Mouse (Mus musculus): Measurements from ENCODE around the gene Ccdc148.

The Ccdc148 gene

DNA sequence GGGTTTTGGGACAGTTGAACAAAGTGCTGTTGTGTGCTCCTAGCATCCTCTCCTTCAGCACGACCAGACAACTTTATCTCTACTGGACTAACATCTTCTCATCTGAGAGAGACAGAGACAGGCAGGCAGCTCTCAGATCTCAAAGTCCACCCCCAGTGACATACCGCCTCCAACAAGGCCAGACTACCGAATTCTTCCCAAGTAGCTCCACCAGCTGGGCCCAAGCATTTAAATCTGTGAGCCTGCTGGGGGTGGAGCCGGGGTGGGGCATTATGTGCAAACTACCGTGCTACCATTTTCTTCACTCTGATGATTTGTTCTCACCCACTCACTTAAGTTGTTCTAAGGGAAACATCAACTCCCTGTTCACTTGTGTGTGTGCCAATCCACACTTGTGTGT, 19.0 kb upstream of the Ccdc148 start:
- DNase-seq (ENCODE audit: low read depth in 1 of 2, low spot score in 2 of 2) = no peak

DNA sequence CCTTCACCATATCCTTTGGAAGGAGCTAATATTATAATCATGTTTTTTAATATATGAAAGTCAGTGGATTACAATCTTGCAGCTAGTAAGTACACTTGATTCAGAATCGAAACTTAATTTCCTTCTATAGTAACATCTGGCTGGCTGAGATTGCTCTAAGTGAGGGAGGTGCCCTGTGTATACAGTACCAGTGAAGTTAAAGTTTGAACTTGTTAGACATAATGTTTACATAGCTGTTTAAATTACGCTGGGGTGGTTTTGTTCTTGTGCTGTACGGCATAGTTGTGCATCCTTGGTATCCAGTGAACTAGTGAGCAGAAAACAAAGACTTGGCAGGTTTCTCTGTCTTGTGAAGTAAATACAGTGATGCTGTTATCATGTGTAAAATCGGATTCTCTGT, 18.5 kb upstream of the Ccdc148 start:
- DNase-seq (ENCODE audit: low read depth in 1 of 2, low spot score in 2 of 2) = no peak

DNA sequence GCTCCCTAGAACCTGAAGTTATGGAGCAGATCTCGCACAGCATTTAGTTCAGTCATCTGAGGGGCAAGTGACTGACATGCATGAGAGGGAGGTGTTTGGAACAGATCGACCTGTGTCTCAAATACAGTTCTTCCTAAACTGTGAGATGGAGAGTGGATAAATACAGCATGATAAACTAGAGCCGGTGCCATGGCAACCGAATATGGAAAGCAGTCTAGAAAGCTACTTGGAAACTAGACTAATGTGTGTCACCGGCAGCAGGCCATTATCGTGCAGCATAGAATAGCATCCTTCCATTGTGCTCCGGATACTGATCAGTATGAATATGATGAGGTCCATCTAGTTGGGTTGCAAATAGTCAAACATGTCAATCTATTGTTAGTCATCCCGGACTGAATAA, 17.7 kb upstream of the Ccdc148 start:
- no peak for DNase-seq (ENCODE audit: low read depth in 1 of 2, low spot score in 2 of 2)

DNA sequence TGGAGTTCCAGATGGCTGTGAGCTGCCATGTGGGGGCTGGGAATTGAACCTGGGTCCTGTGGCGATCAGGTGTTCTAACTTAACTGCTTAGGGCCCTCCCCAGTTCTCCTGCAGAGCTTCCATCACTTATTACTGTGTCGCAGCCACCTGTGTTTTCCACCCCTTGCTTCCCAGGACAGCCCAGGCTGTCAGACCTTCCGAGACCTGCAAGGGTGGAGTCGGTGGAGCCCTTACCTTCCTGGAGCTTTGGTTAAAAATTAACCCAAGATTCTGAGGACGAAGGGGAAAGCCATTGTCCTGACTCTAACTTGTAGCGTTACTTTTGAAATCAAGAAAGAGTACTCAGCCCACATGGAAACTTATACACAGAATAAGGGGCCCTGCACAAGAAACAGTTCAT, 15.4 kb upstream of the Ccdc148 start:
- DNase-seq (ENCODE audit: low read depth in 1 of 2, low spot score in 2 of 2) = no peak

DNA sequence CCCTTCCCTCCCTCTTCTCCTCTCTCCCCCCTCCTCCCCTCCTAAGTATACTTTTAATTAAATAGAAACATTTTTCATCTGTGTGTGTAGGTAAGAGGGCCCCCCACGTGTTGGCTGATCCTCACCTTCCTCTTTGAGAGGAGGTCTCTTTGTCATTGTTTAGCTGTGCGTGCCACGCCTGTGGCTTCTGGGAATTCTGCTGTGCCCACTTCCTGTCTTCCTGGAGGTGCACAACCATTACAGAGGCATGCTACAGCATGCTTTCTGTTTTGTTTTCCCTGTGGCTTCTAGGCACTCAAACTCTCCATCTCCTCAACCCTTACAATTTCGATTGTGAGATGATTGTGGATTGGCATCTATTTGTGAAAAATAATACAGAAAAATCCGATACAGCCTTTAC, 11.1 kb upstream of the Ccdc148 start:
- DNase-seq (ENCODE audit: low read depth in 1 of 2, low spot score in 2 of 2) = no peak

DNA sequence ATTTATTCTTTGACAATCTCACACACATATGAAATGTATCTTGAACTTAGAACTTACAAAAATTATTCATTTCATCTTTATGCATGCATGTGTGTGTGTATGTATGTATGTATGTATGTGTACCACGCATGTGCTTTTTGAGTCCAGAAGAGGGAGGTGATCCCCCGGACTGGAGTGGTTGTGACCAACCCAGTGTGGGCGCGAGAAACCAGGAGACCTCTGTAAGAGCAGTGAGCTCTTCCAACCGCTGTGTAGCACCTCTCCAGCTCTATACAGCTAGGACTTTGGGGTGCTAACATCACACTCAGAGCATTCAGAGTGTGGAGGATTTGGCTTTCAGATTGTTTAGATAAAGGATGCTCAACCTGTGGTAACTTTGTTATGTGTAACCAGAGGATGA, 10.1 kb upstream of the Ccdc148 start:
- no peak for DNase-seq (ENCODE audit: low read depth in 1 of 2, low spot score in 2 of 2)

DNA sequence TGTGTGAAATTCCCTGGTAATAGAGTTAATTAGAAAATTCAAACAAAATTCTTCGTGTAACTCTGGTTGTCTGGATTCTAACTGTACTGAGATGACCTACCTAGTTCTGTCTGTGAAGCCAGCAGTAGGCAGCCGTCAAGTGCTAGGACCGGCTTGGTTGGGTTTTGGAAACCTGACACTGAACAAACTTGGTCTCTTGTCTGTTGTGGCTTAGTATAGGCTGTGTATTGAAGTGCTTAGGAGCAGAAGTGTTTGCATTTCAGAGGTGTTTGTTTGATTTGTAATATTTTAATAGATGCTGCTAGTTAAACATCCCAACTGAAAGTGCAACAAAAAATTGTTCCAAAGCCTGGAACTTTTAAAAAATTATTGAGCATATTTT, 9.7 kb upstream of the Ccdc148 start:
- no peak for DNase-seq (ENCODE audit: low read depth in 1 of 2, low spot score in 2 of 2)

DNA sequence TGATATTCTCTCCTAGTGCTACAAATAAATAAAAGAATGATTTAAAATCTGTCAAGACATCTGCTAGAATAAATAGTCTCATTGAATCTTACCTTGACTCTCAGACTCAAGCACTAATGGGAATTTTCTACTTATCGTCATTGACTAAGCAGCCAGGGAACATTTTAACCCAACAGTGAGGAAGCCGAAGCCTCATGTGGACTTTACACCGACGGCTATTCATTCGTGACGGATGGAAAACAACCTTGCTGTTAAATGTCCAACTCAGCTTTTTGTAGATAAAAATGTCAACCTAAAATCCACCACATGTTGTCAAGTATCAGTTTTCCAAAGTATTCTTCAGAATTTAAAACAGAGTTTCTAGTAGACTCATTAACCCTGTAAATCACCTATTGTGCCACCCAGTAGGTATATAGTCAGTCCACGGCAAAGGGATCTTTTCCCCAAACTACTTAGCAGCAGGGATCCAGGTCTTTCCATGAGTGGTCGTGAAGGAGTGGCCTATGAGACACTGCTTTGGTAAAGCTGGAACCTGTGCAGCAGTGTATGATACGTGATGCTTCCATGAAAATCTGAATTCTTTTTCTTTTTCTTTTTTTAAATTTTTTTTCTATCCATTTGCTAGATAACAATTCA, 9.2 kb upstream of the Ccdc148 start:
- no peak for DNase-seq (ENCODE audit: low read depth in 1 of 2, low spot score in 2 of 2)

DNA sequence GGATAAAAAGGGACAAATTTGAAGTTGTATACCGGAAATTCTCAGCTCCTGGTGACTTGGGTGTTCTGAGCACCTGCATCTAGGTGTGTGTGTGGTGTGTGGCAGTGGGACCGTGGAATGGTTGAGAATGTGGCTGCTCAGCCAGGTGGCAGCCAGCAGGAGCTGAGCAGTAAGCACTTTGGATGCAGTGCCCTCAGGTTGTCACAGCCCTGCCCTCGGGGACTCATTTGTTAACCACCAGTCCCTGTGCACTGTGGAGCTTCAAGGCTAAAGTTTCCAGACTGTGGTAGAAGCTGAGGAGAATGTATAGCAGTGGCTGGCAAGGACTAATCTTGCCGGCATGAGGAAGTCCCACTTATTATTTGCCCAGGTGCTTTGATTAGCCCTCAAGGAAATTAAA, 7.3 kb upstream of the Ccdc148 start:
- no peak for DNase-seq (ENCODE audit: low read depth in 1 of 2, low spot score in 2 of 2)

DNA sequence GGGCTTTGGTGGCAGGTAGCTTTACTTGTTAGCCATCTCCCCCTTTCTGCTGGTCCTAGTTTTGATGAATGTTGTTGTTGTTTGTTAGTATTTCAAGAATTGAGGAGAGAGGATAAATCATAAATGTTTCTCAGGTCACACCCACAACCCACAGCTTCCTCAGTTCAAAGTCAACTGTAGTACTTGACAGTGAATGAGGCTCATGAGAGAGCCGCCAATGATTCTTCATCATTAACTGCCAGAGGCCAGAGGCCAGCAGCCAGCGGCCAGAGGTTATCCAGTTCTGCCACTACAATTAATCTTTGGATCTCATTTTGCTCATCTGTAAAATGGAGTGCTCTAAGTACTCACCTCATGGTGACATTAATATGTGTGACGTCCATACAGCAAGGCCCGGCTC, 6.5 kb upstream of the Ccdc148 start:
- no peak for DNase-seq (ENCODE audit: low read depth in 1 of 2, low spot score in 2 of 2)

DNA sequence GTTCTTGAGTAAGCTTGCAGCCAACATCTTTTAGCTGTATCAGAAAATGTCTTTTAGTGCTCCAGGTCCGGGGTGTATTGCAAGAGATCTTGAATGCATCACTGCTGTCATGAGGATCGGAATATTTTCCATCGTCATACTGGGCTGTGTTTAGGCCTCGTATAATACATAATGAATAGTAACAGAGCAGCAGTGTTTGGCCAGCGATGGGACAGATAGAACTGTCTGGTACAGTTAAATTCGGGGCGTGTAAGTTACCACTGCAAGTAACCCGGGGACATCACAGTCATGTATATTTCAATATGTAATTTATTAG, 1.8 kb upstream of the Ccdc148 start:
- no peak for DNase-seq (ENCODE audit: low read depth in 1 of 2, low spot score in 2 of 2)

DNA sequence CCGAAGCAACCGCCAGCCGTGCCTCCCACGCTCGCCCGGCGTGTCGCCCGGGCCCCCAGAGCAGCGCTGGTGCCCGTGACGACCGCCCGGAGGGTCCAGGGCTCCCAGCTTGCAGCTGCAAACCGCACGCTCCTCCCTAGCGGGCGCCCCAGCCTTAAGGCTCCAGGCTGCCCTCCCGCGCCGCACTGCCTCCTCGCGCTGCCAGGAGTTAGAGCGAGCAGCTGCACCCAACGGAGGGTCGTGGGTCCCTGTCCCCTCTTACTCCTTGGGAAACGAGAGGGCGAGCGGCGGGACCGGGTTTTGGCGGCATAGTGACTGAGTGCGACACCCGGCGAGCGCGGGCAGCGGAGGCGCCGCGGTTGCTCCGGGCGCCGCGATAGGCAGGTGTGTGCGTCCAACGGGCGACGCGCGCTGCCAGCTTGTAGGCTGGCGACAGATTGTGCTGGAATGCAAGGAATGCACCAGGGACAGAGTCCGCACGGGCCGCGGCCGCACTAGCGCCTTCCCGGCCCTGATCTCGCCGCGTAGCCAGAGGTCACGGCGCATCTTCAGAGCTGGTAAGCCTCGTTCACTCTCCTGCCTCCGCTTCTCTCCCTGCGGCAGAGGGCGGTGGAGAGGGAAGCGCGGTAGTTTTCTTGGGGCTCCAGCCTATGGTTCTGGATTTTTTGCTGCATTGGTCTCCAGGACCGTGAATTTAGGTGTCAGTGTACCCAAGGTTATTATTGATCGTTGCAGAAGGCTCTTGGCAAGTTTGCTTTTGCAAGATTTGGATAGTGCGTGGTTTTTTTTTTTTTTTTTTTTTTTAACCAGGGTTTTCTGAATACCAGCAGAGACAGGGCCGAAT, 1.2 kb upstream of the Ccdc148 start:
- DNase-seq (ENCODE audit: low read depth in 1 of 2, low spot score in 2 of 2) = peak in 1 of 2 experiments; percentile 6

DNA sequence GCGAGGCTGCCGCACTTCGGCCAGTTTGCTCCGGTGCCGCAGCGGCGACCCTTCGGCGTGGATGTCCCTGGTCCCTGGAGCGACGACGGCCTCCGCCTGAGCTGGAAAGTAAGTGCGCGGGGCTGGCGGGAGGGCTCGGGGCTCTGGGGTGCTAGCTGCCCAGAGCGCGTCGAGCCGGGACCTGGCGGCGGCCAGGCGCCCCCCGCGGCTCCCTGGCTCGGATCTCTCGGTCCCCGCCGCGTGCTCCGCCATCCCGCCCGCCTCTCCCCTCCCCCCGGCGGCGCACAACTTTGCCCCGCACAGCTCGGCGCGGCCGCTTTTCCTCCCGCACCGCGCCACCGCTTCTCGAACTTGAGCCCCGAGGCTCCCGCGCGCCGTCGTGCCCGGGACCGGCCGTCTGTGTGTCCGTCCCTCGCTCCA, 548 bp upstream of the Ccdc148 start:
- no peak for DNase-seq (ENCODE audit: low read depth in 1 of 2, low spot score in 2 of 2)

DNA sequence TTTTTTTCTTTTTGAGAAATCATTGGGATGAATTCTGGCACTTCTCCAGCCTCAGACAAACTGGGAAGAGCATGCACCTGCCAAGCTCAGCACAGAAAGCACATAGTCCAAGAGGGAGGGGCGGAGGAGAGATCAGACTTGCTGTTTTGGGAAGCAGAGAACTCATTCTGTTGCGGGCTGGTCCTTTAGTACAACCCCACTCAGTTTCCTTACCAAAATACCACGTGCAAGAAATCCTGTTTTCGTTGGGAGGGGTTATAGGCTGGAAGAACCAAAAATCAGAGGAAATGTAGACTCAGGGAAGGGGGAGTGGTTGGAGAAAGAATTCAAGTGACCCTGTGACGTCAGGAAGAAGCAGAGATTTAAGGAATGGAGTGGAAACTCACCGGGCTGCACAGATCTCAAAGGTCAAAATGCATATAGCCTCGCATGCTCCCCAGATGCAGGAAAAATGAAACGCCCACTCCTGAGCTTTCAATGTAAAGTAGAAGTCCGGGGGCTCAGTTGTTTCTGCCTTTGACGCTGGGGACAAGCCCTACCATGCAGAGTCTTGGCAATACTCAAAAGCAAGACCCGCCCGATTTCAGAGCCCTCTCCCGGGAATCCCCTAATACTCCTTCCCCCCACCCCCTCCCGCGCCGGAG, 400 bp downstream of the Ccdc148 start:
- no peak for DNase-seq (ENCODE audit: low read depth in 1 of 2, low spot score in 2 of 2)

DNA sequence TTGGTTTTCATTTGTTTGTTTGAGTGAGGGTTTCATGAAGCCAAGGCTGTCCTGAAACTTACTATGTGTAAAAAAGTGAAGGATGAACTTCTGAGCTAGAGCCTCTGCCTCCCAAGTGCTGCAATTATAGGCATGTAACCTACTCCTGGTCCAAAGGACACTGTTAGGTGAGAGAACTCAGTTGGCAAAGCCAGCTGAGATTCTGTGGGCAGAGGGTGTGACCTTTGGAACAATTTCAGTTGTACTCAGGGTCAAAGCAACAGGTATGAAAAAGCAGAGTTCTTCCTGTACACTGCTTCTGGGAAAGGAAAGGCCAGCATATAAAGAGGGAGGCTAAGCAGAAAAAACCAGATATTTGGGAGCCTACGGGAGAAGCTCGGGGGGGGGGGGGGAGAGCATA, 2.4 kb downstream of the Ccdc148 start:
- DNase-seq (ENCODE audit: low read depth in 1 of 2, low spot score in 2 of 2) = no peak

DNA sequence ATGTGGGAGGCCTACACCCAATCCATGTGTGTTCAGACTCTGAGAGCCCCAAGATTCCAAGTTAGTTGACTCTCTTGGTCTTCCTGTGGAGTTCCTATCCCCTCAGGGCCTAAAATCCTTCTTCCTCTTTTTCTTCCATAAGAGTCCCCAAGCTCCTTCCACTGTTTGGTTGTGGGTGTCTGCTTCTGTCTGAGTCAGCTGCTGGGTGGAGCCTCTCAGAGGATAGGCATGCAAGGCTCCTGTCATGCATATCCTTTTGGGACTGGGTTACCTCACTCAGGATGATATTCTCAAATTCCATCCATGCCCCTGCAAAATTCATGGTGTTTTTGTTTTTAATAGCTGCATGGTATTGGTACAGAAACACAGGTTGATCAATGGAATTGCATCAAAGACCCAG, 5.1 kb downstream of the Ccdc148 start:
- DNase-seq (ENCODE audit: low read depth in 1 of 2, low spot score in 2 of 2) = no peak

DNA sequence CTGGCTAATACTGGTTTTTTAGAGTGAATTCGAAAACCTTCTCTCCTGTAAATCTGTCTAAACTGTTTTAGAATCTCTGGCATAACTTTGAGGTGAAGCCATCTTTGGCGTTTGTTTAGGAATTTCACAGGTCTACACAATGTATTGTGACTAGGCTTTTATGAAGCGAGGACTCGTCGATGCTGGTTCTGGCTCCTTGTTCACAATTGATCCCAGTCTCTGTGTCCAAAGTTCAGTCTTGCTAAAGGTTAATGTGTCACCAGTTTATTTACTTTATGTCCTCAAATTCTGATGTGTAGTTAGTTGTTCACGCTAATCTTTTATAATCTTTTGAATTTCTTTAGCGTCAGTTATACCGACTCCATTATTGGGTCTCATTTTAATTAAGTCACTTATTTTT, 29.4 kb downstream of the Ccdc148 start:
- DNase-seq (ENCODE audit: low read depth in 1 of 2, low spot score in 2 of 2) = no peak

DNA sequence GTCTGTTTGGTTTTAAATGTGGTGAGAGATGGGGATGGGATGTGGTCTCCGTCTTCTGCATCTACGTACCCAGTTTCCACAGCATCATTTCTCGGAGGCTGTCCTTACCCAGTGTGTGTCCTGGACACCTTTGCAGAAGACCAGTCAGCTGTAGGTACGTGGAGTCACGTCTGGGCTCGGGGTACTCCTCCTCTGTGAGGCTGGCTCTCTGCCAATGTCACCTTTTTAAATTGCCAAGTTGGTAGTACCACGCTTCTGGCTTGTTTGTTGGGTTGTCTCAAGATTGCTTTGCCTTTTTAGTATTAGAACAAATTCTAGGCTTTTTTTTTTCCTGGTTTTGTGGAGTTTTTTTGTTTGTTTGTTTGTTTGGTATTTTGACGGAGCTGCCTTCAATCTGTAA, 30.7 kb downstream of the Ccdc148 start:
- DNase-seq (ENCODE audit: low read depth in 1 of 2, low spot score in 2 of 2) = no peak

DNA sequence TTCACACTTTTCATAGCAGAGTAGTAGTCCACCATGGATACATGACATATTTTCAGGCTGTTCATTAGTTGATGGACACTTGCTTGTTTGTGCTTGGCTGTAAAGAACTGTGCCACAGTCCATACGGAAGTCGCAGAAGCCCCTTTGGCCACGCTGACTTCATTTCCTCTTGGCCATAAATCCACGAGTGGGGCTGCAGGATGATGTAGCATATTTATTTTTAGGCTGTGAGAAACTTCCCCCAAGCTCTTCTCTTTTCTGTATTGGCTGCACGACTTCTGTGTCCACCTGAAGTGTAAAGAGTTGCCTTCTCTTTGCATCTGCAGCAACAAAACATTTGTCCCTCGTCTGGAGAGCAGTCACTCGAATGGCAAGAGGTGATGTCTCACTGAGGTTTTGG, 31.5 kb downstream of the Ccdc148 start:
- no peak for DNase-seq (ENCODE audit: low read depth in 1 of 2, low spot score in 2 of 2)

DNA sequence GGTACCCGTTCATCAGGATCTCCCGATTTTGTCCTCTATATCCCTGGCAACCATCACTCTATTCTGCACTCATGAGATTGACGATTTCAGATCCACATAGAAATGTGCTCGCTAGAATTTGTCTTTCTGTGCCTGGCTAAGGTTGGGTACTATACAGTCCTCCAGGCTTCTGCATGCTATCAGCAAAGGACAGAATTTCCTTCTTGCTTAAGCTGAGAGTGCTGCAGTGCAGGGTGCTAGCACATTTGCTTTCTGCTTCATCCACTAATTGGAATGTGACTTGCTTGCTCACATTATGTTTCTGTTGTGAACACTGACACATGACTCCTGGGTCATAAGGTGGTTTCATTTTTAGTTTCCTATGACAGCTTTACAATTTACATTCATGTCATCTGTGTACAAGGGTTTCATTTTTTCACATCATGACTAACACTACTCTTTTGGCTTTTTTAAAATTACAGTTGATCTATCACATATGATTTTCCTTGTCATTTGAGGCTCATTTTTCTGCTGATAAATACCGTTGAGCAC, 104.8 kb downstream of the Ccdc148 start:
- DNase-seq (ENCODE audit: low read depth in 1 of 2, low spot score in 2 of 2) = no peak

DNA sequence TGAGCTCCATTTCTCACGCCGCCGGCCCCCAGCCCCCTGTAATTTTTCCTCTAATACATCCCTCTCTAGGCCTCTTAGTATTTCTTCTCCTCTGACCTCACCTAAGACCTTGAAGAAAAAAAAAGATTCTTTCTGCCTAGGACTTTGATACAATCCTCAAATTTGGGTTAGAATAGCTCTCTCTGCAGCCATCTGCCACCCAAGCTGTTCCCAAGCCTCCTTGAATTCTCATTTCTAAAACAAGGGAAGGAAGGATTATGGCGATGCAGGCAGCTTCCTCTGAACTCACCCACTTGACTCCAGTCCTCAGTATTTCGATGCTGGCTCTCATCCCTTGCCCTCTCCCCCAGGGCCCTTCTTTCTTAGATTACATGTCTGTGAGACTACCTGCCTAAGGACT, 106.1 kb downstream of the Ccdc148 start:
- DNase-seq (ENCODE audit: low read depth in 1 of 2, low spot score in 2 of 2) = no peak

DNA sequence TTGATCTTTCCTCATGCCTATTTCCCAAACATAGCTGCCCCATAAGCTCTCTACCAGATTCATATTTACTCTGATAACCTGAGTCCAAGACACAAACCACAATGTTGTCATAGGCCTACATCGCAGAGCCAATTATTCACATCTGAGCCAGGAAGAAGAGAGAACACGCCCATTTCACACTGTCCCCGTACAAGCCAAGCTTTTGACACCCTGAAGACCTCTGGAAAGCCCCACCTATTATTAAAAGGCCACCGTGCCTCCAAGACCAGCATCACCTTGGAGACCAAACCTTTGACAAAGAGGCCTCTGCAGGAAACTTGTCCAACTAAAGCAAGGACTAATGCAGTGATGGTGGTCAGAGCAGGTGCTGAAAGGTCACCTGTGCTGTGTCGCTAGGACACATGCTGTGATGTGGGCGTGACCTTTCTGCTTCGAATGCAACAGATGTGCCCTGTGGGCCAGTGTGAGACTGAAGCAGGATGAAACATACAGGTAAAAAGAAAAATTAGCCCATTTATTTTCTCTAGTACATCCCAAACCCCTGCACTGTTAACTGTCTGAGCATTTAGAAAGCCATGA, 106.9 kb downstream of the Ccdc148 start:
- DNase-seq (ENCODE audit: low read depth in 1 of 2, low spot score in 2 of 2) = no peak

All from monocyte, adult 2 months (primary cell).